Mouse (Mus musculus) left cerebral cortex, adult 2 months (tissue): Measurements from ENCODE around the gene Gramd2. TPM values are rescaled to one million over a fixed set of nuclear protein-coding genes. Genes with fewer than 3 reads are reported as not detected.
"Not testable (repeated sequence)": the region's sequence is repeated elsewhere in the genome, so short reads cannot be mapped to it uniquely, and the experiment has no call there.

ENCODE experiments used
- DNase-seq, 2 experiments: peaks; one replicate each; pipeline ENCODE4 v3.0.0; 2021 to 2022; ENCODE audit warnings: low spot score in 2 of 2, mixed read lengths in 1 of 2; ENCODE audit errors: extremely low spot score in 1 of 2
- H3K27ac ChIP-seq: fragments of 200-600 bp; 2 replicates; pipeline ENCODE4 v1.8.1; 2022
- H3K4me3 ChIP-seq: fragments of 200-600 bp; 2 replicates; pipeline ENCODE4 v1.8.1; 2022
- CTCF ChIP-seq: fragments of 200-600 bp; IDR thresholded peaks from 2 replicates; pipeline ENCODE4 v1.8.1; 2022; ENCODE audit warnings: antibody characterized with exemption, mild to moderate bottlenecking, moderate library complexity
- intact Hi-C: fragments of 180-260 bp; cut with DNase I; formaldehyde crosslinking; loops from one replicate; pipeline ENCODE4 v1.15.1; 2025
- total RNA-seq, 2 experiments: library from RNA; stranded (reverse); gene quantifications; 2 replicates each; pipeline ENCODE4 v1.2.3; 2021

Gramd2 gene
- total RNA-seq, 2 experiments from 2014 or later = 8.6 to 10.7 TPM

DNA sequence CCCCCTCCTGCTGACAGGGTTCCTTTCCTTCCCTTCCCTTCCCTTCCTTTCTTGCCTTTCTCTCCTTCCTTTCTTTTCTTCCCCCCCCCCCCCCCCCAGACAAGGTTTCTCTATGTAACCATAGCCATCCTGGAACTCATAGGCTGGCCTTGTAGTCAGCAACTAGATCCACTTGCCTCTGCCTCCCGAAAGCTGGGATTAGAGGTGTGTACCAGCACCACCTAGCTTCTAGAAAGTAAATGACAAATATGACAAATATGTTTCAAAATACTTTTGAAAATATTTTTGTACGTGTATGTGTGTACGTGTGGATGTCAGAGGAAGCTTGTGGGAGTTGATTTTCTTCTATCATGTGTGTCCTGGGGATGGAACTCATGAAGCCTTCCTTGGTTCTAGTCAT lies 80.6 kb downstream of the Gramd2 start:
- no peak for DNase-seq
- TF ChIP-seq CTCF = peak; percentile 45
- intact Hi-C loops = no loop called here
- no peak overlapping the region for H3K27ac ChIP-seq
- no peak overlapping the region for H3K4me3 ChIP-seq

GRCm38 (mm10) chr9:59766966-59767461 lies 87.1 kb downstream of the Gramd2 start:
- intact Hi-C loops, H3K27ac ChIP-seq, DNase-seq, H3K4me3 ChIP-seq: not testable (repeated sequence)

Other genes starting within 250 kb of the Gramd2 start
- gene Arih1, start 193.5 kb upstream of the Gramd2 start, total RNA-seq = 100 to 1,000 TPM; 118 to 130 TPM
- gene Hexa, start 140.6 kb upstream of the Gramd2 start, total RNA-seq = 10 to 100 TPM; 49.3 to 53.1 TPM
- 1 to 10 TPM; 3.7 to 4.1 TPM for gene Tmem202, start 140.3 kb upstream of the Gramd2 start, total RNA-seq
- gene Celf6, start 102.2 kb upstream of the Gramd2 start, total RNA-seq = 10 to 100 TPM; 28.8 to 30.6 TPM
- gene Parp6, start 62.9 kb upstream of the Gramd2 start, total RNA-seq = 100 to 1,000 TPM; 144 to 156 TPM
- 1,000 to 10,000 TPM; 1,277 to 1,324 TPM for gene Pkm, start 23.8 kb upstream of the Gramd2 start, total RNA-seq
- gene Senp8, start 70.6 kb downstream of the Gramd2 start, total RNA-seq = 1 to 10 TPM; 8.4 to 8.5 TPM
- gene Myo9a, start 70.8 kb downstream of the Gramd2 start, total RNA-seq = 10 to 100 TPM; 82.8 to 86.2 TPM